Mouse (Mus musculus): ENCODE results near the gene Igsf1.

The Igsf1 gene

DNA sequence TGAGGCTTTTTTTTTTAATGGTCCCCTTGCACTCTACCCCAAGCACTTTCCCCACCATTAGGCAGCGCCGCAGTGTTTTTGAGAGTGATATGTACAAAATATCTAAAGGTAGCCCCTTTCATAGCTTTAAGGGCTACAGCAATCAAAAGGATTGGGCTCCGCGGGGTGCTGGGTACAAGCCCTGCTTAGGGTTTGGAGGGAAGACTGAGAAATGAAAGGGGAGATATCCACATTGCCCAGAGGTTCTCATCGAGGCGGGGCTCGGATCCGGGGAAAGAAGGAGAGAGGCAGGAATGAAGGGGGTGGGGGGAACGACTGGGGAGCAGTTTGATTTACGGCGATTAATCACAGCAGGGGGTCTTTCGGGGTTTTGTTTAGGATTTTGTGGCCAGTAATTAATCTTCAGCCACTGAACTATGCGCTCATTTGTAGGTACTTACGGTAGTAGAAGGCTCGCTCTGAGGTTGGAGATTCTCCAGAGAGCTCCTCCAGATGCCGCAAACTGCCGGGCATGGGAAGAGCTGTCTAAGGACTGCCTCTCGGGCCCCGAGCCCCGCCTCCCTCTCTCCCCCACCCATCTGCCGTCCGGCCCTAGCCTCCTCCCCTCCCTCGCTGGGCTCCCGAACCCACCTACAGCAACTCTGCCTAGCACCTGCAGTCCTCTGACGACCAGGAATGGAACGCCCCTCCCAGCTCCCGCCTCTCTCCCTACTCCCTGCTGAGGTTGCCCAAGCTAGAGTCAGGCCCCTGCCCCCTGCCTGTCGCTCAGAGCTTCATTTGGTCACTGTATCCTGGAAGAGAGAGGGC lies at the start of gene Igsf1:
Igsf1 (minus strand) TSS at position 537 of the 807 bp plus-strand sequence.
- no peak for DNase-seq

DNA sequence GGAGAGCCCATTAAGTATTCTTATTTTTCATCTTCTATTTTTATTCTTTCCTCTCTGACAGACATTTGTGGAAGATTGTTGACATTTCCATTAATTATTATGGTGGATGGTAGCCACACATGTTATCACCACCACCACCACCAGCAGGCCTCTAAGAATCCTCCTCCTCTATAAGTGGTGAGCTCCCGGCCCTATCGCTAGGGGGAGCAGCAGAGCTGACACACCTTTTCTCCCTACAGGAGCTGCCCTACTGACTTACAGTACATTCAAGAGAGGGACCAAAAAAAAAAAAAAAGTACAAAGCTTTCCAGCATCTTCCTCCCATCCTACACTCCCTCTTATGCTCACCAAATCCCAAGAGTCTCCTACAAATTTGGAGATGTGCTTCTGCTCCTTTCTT lies 26.7 kb downstream of the Igsf1 start:
- DNase-seq, result peak; percentile 0

DNA sequence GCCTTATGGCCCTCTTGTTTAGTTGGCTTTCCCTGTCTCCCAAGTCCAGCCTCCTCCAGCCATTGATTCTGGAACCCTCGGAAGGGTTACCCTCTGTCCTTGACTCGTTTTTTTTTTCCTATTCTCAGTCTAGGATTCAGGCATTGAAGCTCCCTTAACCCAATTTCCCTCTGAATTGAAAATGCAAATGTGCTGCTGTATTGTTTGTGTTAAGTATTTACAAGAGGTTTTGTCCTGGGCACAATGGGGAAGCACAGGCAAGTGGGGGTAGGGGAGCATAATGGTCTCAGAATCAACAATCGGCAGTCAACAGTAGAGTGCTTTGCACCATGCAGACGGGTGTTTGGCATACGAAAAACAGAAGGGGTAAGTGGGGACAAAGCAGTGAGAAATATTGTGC lies 52.4 kb downstream of the Igsf1 start:
- no peak for DNase-seq

DNA sequence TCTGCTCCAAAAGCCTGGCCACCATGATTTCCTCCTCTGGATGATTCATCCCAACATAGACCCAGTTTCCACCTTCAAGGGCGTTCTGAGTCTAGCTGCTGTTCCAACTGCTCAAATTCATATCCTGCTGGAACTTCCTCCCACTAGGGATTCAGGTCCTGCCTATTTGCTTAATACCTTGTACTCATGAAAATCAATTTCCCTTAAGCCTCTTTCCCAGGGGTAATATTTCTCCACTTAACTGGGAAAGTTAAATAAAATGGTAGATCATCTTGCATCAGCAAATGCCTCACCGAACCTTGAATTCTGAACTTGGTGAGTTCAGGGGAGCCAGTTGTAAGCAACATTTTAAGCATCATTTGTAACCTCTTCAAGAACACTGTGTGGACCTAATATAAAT lies 62.6 kb downstream of the Igsf1 start, which contains the start of gene Olfr1321:
Olfr1321 (minus strand) TSS at position 101 of the 400 bp plus-strand sequence.
- DNase-seq, result no peak
